Mouse (Mus musculus) kidney, postnatal 0 days (tissue): Measurements from ENCODE around the gene Chuk. TPM values are rescaled to one million over a fixed set of nuclear protein-coding genes. Genes with fewer than 3 reads are reported as not detected.

ENCODE experiments used
- ATAC-seq: fragments of 200-750 bp; cut with Nextera tagmentation; replicated peaks from 2 replicates; pipeline ENCODE4 v1.8.0; 2017; ENCODE audit warnings: low read depth, moderate number of reproducible peaks, moderate TSS enrichment, moderate library complexity; ENCODE audit not compliant: low FRiP score
- DNase-seq: peaks from one replicate; pipeline ENCODE4 v3.0.0-alpha.2; 2016; ENCODE audit warnings: low spot score
- H3K27ac ChIP-seq: fragments of 300-500 bp; sonication (generic); 2 replicates; pipeline ENCODE4 v1.5.1; 2014; ENCODE audit warnings: mild to moderate bottlenecking
- H3K27me3 ChIP-seq: fragments of 300-500 bp; sonication (generic); 2 replicates; pipeline ENCODE4 v1.6.1; 2014; ENCODE audit warnings: low read length, mixed read lengths; ENCODE audit not compliant: insufficient read depth
- H3K36me3 ChIP-seq: fragments of 300-500 bp; sonication (generic); 2 replicates; pipeline ENCODE4 v1.6.1; 2014; ENCODE audit warnings: low read length, mixed read lengths; ENCODE audit not compliant: insufficient read depth
- H3K4me1 ChIP-seq: fragments of 300-500 bp; sonication (generic); replicated peaks from 2 replicates; pipeline ENCODE4 v1.6.1; 2014; ENCODE audit warnings: antibody characterized with exemption, low read length, mixed read lengths; ENCODE audit not compliant: insufficient read depth
- H3K4me2 ChIP-seq: fragments of 300-500 bp; sonication (generic); 2 replicates; pipeline ENCODE4 v1.6.1; 2014; ENCODE audit warnings: mild to moderate bottlenecking, low read length, moderate library complexity, mixed read lengths
- H3K4me3 ChIP-seq: fragments of 300-500 bp; sonication (generic); replicated peaks from 2 replicates; pipeline ENCODE4 v1.5.1; 2014; ENCODE audit warnings: low read depth, low read length
- H3K9ac ChIP-seq: fragments of 300-500 bp; sonication (generic); 2 replicates; pipeline ENCODE4 v1.6.1; 2014; ENCODE audit warnings: low read depth, low read length
- H3K9me3 ChIP-seq: fragments of 300-500 bp; sonication (generic); replicated peaks from 2 replicates; pipeline ENCODE4 v1.6.1; 2016; ENCODE audit warnings: low read length, inconsistent platforms, mixed read lengths
- CTCF ChIP-seq: IDR thresholded peaks from 2 replicates; pipeline ENCODE4 v1.5.1; 2016; ENCODE audit warnings: antibody characterized with exemption, low read depth, mild to moderate bottlenecking, moderate library complexity
- WGBS: fragments of 180-500 bp; shearing (Covaris S2); extraction: QIAGEN DNeasy Blood & Tissue Kit; methylation state at CpG from one replicate; pipeline ENCODE4 v1.1.7; 2014; 5-methylcytosine and 5-hydroxymethylcytosine counted together
- polyA plus RNA-seq: library from polyadenylated mRNA; unstranded; fragments of >200 nt; fragmentation: Nextera tagmentation; extraction: Ambion mirVana; gene quantifications from 2 replicates; pipeline ENCODE4 v1.2.1, GENCODE M21; 2015

The Chuk gene
- polyA plus RNA-seq, 1 experiment from 2014 or later = 43.3 TPM

GRCm38 (mm10) chr19:44071166-44071565, 36.1 kb downstream of the Chuk start:
- 59% methylated on average over 5 of the region's 5 CpGs for WGBS
- no peak for DNase-seq
- H3K36me3 ChIP-seq = 0 out of 2 replicates have a peak, but pooled peaks cover 1% of the 10 kb centered on the region
- H3K9ac ChIP-seq = no peak overlapping the region
- no peak overlapping the region for H3K27ac ChIP-seq
- no peak for TF ChIP-seq CTCF
- no peak overlapping the region for H3K4me2 ChIP-seq
- H3K9me3 ChIP-seq = no peaks in the 10 kb centered on the region
- H3K4me1 ChIP-seq = no peaks in the 10 kb centered on the region; the same call in 1 of the 2 replicates
- no peak for ATAC-seq
- H3K4me3 ChIP-seq = no peak overlapping the region
- no peaks in the 10 kb centered on the region for H3K27me3 ChIP-seq

GRCm38 (mm10) chr19:44069914-44070232, 37.4 kb downstream of the Chuk start:
- no peak for TF ChIP-seq CTCF
- no peak for DNase-seq
- peak overlapping the region; percentile 80 for H3K4me3 ChIP-seq
- WGBS = 8% methylated on average over 4 of the region's 4 CpGs
- no peak for ATAC-seq
- no peaks in the 10 kb centered on the region for H3K27me3 ChIP-seq
- H3K27ac ChIP-seq = peak overlapping the region; percentile 38; the same call in 1 of the 2 replicates
- no peaks in the 10 kb centered on the region for H3K9me3 ChIP-seq
- H3K36me3 ChIP-seq = no peaks in the 10 kb centered on the region
- H3K4me2 ChIP-seq = peak overlapping the region; percentile 90
- H3K9ac ChIP-seq = peak overlapping the region; percentile 70
- H3K4me1 ChIP-seq = no peaks in the 10 kb centered on the region; the same call in 1 of the 2 replicates

- peak; percentile 84 for ATAC-seq
Measured at GRCm38 (mm10) chr19:44069121-44069913, 38.0 kb downstream of the Chuk start, which contains the start of gene Erlin1. Gene Erlin1, minus strand, starts transcription at chr19:44069785.

GRCm38 (mm10) chr19:44068232-44068631, 39.0 kb downstream of the Chuk start:
- H3K4me3 ChIP-seq = peak overlapping the region; percentile 80
- H3K4me2 ChIP-seq = peak overlapping the region; percentile 90
- TF ChIP-seq CTCF = no peak
- 0 out of 2 replicates have a peak overlapping the region, but pooled peaks have one; percentile 70 for H3K9ac ChIP-seq
- H3K9me3 ChIP-seq = no peaks in the 10 kb centered on the region
- 60% methylated on average over 4 of the region's 4 CpGs for WGBS
- no peaks in the 10 kb centered on the region for H3K27me3 ChIP-seq
- no peaks in the 10 kb centered on the region; the same call in 1 of the 2 replicates for H3K4me1 ChIP-seq
- no peak for DNase-seq
- no peaks in the 10 kb centered on the region for H3K36me3 ChIP-seq
- no peak overlapping the region for H3K27ac ChIP-seq
- ATAC-seq = no peak

More at GRCm38 (mm10) chr19:44069121-44069913, 38.0 kb downstream of the Chuk start, which contains the start of gene Erlin1:
- Histone ChIP-seq H3K4me3 (peak within 1 kb of the TSS; percentile 80), H3K9ac (peak within 1 kb of the TSS; percentile 70), H3K36me3 (no peaks in the 10 kb centered on the region), H3K9me3 (no peaks in the 10 kb centered on the region), H3K4me2 (peak within 1 kb of the TSS; percentile 90), H3K4me1 (no peaks in the 10 kb centered on the region; the same call in 1 of the 2 replicates), H3K27me3 (no peaks in the 10 kb centered on the region), H3K27ac (peak within 1 kb of the TSS; percentile 38; the same call in 1 of the 2 replicates)
- under 1% methylated on average over 75 of the region's 75 CpGs for WGBS
- TF ChIP-seq CTCF = no peak
- peak; percentile 93 for DNase-seq

- WGBS = 45% methylated on average over 9 of the region's 9 CpGs
- TF ChIP-seq CTCF = no peak
- H3K4me1 ChIP-seq = no peaks in the 10 kb centered on the region; the same call in 1 of the 2 replicates
- no peak overlapping the region for H3K27ac ChIP-seq
- H3K4me3 ChIP-seq = no peak overlapping the region
- no peak overlapping the region for H3K9ac ChIP-seq
- DNase-seq (peak; percentile 21), ATAC-seq (no peak)
- H3K4me2 ChIP-seq = peak overlapping the region; percentile 90
- no peaks in the 10 kb centered on the region for H3K9me3 ChIP-seq
- H3K36me3 ChIP-seq = peaks cover 2% of the 10 kb centered on the region; the same call in 1 of the 2 replicates
- no peaks in the 10 kb centered on the region for H3K27me3 ChIP-seq
Measured at GRCm38 (mm10) chr19:44067323-44068049, 39.8 kb downstream of the Chuk start.

- no peak for TF ChIP-seq CTCF
- DNase-seq (no peak), ATAC-seq (no peak)
- Histone ChIP-seq H3K9me3 (no peaks in the 10 kb centered on the region), H3K4me3 (no peak overlapping the region), H3K4me2 (no peak overlapping the region), H3K36me3 (peaks cover 13% of the 10 kb centered on the region; the same call in 1 of the 2 replicates), H3K9ac (no peak overlapping the region), H3K27me3 (no peaks in the 10 kb centered on the region), H3K27ac (0 out of 2 replicates have a peak overlapping the region, but pooled peaks have one; percentile 8), H3K4me1 (no peaks in the 10 kb centered on the region; the same call in 1 of the 2 replicates)
- WGBS = 95% methylated on average over 2 of the region's 2 CpGs
Measured at GRCm38 (mm10) chr19:44064734-44065133, 42.5 kb downstream of the Chuk start.
